Mouse (Mus musculus) spleen, adult 18-20 months (tissue): ENCODE data around the gene Klhl5.
A peak's percentile ranks its signal among the peaks of the same experiment; 100 is the strongest.

ENCODE experiments used
- DNase-seq, 2 experiments: peaks; one replicate each; pipeline ENCODE4 v3.0.0; 2022; ENCODE audit warnings: mixed read lengths in 2 of 2

Gene Klhl5

DNA sequence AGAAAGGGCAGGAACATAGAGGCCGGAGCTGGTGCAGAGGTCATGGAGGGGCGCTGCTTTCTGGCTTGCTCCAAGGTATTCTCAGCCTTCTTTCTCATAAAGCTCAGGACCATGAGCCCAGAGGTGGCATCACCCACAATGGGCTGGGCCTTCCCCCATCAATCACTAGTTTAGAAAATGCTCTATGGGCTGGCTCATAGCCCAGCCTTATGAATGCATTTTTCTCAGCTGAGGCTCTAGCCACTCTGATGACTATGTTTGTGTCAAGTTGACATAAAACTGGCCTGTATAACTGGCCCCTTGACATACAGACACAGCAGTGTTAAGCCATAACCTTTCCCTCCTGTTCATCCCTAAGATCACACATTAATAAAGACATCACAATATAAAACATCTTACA lies 97.4 kb downstream of the Klhl5 start:
- DNase-seq: no peak

GRCm38 (mm10) chr5:65213321-65213720 lies 106.0 kb downstream of the Klhl5 start:
- peak in 1 of 2 experiments; percentile 34 for DNase-seq
